Mouse (Mus musculus) hematopoietic stem cell, adult 5-6 weeks (primary cell): Measurements from ENCODE around the gene Afmid. TPM values are rescaled to one million over a fixed set of nuclear protein-coding genes. Genes with fewer than 3 reads are reported as not detected.
"Not testable (repeated sequence)": the region's sequence is repeated elsewhere in the genome, so short reads cannot be mapped to it uniquely, and the experiment has no call there.

Source experiments
- ATAC-seq, 2 experiments: fragments of 125-278 bp in 1 of 2; replicated peaks in 1 of 2; 2 replicates each; pipeline ENCODE4 v1.8.0; 2016 to 2017; ENCODE audit warnings: inconsistent platforms in 2 of 2, mild to moderate bottlenecking in 2 of 2, moderate number of reproducible peaks in 2 of 2, low read depth in 1 of 2, moderate TSS enrichment in 1 of 2; ENCODE audit not compliant: low FRiP score in 2 of 2, poor library complexity in 2 of 2, severe bottlenecking in 2 of 2, insufficient read depth in 1 of 2, low TSS enrichment in 1 of 2
- total RNA-seq: library from RNA; stranded (forward); fragments of 172-1452, 232-1000 nt; gene quantifications from 2 replicates; pipeline ENCODE4 v1.2.3, GENCODE M21; 2017

The Afmid gene
- 3.9 and 4.5 TPM in 2 replicates for total RNA-seq

GRCm38 (mm10) chr11:117825333-117826101 is at the start of gene Afmid, which contains the start of gene Tk1:
TSS of gene Afmid (plus strand) at chr11:117825924.
TSS of gene Tk1 (minus strand) at chr11:117826092.
- peak; percentile 29 to 51 for ATAC-seq

DNA sequence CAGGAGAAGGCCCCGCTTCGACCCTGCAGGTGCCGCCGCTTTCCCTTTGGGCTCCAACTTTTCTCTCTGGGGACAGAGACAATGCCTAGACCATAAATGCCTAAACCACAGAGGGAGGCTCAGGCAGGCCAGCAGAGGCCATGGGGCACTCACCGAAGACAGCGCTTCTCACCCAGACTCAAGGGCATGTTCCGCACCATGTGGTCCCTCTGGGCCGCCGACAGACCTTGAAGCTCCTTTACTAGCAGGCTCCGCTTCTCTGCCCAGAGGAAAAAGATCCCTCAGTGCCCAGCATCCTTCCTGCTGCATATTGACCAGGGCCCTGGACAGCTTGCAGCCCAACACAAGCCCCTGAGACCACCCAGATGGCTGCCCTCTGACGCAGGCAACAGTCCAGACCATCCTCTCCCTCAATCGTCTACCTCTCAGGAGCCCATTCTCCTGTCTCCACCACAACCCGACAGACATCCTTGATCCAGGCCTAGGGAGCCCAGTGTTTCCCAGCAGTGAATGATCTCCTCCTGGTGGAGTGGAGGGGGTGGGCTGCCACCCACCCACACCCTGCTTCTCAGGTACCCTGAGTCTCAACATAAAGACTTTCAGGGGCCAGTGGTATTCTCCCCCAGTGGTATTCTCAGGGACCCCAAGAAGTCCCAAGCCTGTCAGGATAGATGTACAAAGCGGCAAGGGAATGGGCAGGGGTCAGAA is 49.5 kb upstream of the Afmid start:
- no peak for ATAC-seq

DNA sequence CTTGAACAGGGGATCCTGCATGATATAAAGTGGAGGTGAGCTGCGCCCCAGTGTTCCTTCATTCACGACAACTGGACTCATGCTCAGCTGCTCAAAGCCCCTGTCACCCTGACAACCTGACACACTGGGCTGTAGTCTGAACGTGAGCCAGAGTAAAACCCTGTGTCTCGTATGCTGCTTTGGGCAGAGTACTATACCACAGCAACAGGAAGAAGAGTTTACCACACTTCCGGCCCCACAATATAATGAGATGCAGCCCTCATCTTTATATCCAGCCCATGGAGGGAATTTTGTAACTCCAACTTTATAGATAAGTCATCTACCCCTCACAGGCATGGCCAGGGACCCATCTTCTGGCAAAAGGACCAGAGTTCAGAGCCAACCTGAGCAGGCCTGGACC is 48.6 kb upstream of the Afmid start:
- ATAC-seq: no peak

DNA sequence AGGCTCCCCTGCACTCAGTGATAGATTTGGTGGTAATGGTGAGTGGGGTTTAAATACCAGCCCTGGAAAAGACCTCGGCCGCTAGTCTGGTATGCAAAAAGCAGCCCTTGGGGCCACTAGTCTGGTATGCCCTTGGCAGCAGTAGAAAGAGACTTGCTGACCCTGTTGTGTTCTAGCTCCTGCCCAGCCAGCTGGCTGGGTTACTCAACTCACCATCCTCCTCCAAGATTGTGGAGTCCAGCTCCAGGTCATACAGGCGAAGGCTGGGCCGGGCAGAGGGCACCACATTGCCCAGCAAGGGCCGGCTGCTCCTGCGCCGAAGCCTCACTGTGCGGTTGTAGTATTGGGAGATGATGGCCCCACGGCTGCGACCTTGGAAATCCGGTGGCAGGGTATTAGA is 47.7 kb upstream of the Afmid start:
- ATAC-seq: no peak

DNA sequence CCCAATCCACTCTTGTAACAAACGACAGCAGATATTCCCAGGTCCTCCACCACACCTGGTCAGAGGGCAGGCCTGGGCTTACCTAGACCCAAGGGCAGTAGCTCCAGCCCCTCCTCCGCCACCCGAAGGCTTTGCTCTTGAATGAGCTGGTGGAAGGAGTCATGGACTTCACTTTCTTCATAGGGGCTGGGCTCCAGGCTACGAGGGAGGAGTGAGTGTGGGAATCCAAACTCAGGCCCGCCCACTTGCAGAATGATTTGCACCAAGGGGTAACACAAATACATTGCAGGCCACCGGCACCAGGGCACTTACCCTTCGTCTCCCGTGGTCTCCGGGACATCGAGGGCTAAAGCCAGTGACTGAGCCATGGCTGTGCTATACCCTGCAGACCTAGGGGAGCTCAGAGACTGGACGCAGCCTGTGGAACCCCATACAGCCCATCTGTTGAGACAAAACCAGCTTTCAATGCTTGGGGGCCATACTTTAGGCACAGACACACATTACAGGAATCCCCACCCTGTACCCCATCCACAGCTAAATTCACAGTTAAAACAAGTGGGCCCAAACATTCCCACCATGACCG is 46.8 kb upstream of the Afmid start:
- ATAC-seq: no peak

DNA sequence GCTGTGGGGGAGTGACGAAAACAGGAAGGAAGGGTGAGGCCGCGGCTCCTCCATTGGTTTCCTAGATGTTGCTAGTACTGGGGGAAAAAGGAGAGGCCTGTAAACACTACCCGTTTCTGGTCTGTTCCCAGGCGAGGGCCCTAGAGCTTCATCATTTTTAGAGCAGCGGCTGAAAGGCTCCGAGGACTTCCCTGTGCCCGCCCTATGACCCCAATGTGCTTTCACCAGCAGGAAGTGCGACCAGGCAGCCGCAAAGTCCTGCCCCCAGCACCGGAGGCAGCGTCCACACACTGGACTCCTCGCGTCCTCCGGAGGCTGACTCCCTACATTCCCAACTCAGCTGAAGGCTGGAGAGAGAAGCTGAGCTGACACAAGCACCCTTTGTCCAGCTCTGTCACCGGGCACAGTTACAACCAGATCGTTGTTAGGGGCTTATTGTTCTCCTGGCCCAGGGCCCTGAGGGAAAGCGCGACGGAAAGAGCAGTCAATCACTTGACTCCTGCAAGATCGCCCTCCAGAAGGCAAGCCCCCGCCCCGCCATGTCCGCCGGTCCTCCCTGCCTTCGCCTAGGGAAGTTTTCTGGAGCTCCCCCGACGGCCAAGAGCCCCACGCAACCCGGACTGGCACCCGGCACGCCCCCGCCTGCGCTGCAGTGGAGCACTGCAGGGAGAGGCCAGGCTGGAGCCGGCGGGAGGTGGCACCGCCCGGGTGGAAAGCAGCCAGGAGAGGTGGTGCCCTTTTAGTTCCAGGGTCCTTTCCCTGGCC is 46.1 kb upstream of the Afmid start:
- peak in 1 of 2 experiments; percentile 16; a peak in 2 of 4 replicates for ATAC-seq

GRCm38 (mm10) chr11:117780199-117780515 is 45.6 kb upstream of the Afmid start:
- ATAC-seq: no peak

GRCm38 (mm10) chr11:117780582-117781111 is 45.1 kb upstream of the Afmid start:
- ATAC-seq: peak; percentile 64 to 79

GRCm38 (mm10) chr11:117781199-117781821 is 44.4 kb upstream of the Afmid start:
- ATAC-seq: no peak

DNA sequence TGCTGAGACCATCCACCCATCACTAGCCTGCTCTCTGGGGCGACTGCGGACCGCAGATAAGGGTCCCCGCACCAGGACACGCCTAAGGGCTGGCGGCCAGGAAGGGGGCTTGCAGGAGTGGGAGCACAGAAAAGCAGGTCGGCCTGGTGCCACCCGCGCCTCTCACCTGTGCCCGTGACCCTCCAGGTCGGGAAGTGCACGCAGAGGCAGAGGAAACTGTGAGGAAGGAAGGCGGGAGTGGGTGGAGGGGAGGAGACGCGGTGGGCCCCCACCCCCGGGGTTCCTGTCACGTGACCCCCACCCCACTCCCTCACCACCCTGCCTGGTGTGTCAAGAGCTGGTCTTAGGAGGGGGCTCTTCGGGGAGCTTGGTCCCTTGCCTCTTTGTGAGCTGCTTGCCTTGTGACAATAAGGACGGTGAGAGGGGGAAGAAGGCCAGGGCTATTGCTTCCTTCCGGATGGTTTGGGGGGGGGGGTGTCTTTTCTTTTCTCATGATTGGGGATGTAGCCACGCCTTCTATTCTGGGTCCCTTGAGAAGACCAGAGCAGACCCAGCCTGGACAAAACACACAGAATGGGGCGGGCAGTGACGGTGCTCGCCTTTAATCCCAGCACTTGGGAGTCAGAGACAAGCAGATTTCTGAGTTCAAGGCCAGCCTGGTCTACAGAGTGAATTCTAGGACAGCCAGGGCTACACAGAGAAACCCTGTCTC is 43.6 kb upstream of the Afmid start, which contains the start of the genes Tmc8 and Tmc6:
Tmc8 (plus strand) TSS at position 84 of the 712 bp plus-strand sequence.
Tmc6 (minus strand) TSS at position 206 of the 712 bp plus-strand sequence.
- ATAC-seq: peak in 1 of 2 experiments; percentile 6; a peak in 1 of 4 replicates

DNA sequence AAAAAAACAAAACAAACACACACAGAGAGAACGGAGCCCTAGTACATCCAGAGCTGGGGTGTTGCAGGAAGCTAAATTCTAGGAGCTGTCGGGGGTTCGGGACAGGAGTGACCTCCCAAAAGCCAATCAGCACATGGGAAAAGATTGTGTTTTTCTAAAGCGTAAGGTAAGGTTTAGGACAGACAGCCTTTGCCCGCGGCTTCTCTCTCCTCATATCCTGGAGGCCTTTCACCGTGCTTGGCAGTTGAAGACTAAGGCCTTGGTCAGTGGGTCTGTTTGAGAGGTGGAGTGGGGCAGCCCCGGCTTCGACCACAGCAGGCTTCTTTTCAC is 43.1 kb upstream of the Afmid start:
- ATAC-seq: no peak

- no peak for ATAC-seq
Observed at GRCm38 (mm10) chr11:117783089-117783488, 42.6 kb upstream of the Afmid start.

DNA sequence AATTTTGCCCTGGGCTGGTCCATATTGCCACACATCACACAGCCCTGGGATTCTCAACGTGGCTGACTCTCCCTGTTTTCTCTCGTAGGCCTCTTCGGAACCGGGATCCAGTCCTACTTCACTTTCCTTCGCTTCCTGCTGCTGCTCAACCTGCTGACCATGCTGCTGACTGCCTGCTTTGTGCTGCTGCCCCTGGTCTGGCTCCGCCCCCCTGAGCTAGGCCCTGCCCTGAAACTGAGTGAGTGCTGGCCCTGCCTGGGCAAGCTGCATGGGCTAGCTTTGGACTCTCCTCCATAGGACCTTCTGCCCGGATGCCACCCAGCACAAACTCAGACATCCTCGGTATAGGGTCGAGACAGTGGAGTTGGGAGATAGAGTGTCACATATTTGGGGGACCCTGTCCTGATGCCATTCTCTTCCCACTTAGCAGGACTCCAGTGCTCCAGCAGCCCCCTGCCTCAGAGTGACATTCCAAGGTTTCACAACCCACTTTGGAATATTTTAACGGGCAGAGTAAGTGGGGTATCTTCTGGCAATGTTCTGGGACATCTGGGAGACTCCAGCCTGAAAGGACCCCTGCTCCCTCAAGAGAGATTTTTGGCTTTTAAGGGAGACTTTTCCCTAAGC is 41.9 kb upstream of the Afmid start:
- ATAC-seq: no peak

- peak; percentile 41 to 47; a peak in 1 of 4 replicates for ATAC-seq
Observed at GRCm38 (mm10) chr11:117786294-117786693, 39.4 kb upstream of the Afmid start.

DNA sequence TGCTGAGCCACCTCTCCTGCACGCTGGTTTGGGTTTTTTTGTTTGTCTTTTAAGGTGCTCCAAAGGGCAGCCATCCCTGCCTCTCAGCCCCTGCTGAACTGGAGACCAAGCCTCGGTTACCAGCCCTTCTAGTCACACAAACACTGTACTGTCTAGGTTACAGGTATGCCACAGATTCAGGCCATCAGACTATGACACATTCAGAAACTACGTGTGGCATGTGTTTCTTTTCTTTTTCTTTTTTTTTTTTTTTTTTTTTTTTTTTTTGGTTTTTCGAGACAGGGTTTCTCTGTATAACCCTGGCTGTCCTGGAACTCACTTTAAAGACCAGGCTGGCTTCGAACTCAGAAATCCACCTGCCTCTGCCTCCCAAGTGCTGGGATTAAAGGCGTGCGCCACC is 37.2 kb upstream of the Afmid start:
- not testable (repeated sequence) for ATAC-seq

GRCm38 (mm10) chr11:117790286-117790685 is 35.4 kb upstream of the Afmid start:
- ATAC-seq: peak; percentile 51 to 55; a peak in 2 of 4 replicates
